Mouse (Mus musculus) forebrain, embryonic 11.5 days (tissue): ENCODE measurements at regions not wholly inside any gene's neighbourhood (a gene's known extent, or its start where the extent isn't known, plus 50 kb on each side); places are given as distances from the start of the nearest gene placed in this dataset.

Experiments used
- ATAC-seq: fragments of 200-750 bp; cut with Nextera tagmentation; replicated peaks from 2 replicates; pipeline ENCODE4 v1.8.0; 2017; ENCODE audit warnings: moderate TSS enrichment; ENCODE audit not compliant: low FRiP score
- DNase-seq: peaks from one replicate; pipeline ENCODE4 v3.0.0-alpha.2; 2017; ENCODE audit warnings: low spot score
- H3K27ac ChIP-seq: fragments of 300-500 bp; sonication (generic); 2 replicates; pipeline ENCODE4 v1.5.1; 2014; ENCODE audit warnings: low read depth, low read length
- H3K27me3 ChIP-seq: fragments of 300-500 bp; sonication (generic); 2 replicates; pipeline ENCODE4 v1.6.1; 2014; ENCODE audit warnings: mild to moderate bottlenecking, low read length, mixed read lengths; ENCODE audit not compliant: control insufficient read depth, insufficient read depth
- H3K36me3 ChIP-seq: fragments of 300-500 bp; sonication (generic); 2 replicates; pipeline ENCODE4 v1.6.1; 2014; ENCODE audit warnings: mild to moderate bottlenecking, low read length, moderate library complexity, mixed read lengths; ENCODE audit not compliant: control insufficient read depth, insufficient read depth
- H3K4me1 ChIP-seq: fragments of 300-500 bp; sonication (generic); replicated peaks from 2 replicates; pipeline ENCODE4 v1.6.1; 2014; ENCODE audit warnings: low read length, mixed read lengths; ENCODE audit not compliant: control insufficient read depth, insufficient read depth
- H3K4me2 ChIP-seq: fragments of 300-500 bp; sonication (generic); 2 replicates; pipeline ENCODE4 v1.6.1; 2014; ENCODE audit warnings: low read depth, mild to moderate bottlenecking, low read length, moderate library complexity, mixed read lengths; ENCODE audit not compliant: severe bottlenecking
- H3K4me3 ChIP-seq: fragments of 300-500 bp; sonication (generic); 2 replicates; pipeline ENCODE4 v1.5.1; 2014; ENCODE audit warnings: low read depth, low read length
- H3K9ac ChIP-seq: fragments of 300-500 bp; sonication (generic); 2 replicates; pipeline ENCODE4 v1.6.1; 2014; ENCODE audit warnings: low read length
- H3K9me3 ChIP-seq: fragments of 300-500 bp; sonication (generic); 2 replicates; pipeline ENCODE4 v1.6.1; 2016; ENCODE audit warnings: low read length, mixed read lengths; ENCODE audit not compliant: control insufficient read depth
- WGBS: fragments of 180-500 bp; shearing (Covaris S2); extraction: QIAGEN DNeasy Blood & Tissue Kit; methylation state at CpG from one replicate; pipeline ENCODE4 v1.1.7; 2014; 5-methylcytosine and 5-hydroxymethylcytosine counted together

GRCm38 (mm10) chr9:72166084-72166483 is 54.4 kb upstream of the Tcf12 start:
- DNase-seq (no peak), ATAC-seq (no peak)
- Histone ChIP-seq H3K27ac (no peak overlapping the region), H3K36me3 (no peaks in the 10 kb centered on the region), H3K9me3 (no peaks in the 10 kb centered on the region), H3K4me1 (peaks cover 3% of the 10 kb centered on the region; the same call in 1 of the 2 replicates), H3K4me2 (no peak overlapping the region), H3K4me3 (no peak overlapping the region), H3K9ac (no peak overlapping the region), H3K27me3 (no peaks in the 10 kb centered on the region)
- 84% methylated on average over 5 of the region's 5 CpGs for WGBS

DNA sequence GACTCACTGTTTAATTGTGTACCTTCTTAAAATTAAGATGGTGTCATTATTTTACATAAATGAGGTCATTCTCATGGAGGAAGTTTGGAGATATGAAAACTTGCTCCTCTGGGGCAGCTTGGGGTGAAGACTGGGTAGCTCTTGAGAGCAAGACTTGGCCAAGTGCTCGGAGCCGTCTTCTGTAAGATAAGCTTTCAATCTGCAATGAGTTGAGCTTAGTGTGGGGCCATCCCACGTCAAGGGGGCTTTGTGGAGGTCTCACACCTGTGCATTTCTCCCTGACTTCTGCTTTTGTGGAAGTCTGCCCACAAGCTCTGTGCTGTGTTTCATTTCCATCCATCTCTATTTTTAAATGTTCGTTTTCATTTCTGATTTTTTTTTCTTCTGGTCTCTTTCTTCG is 54.9 kb upstream of the Tcf12 start:
- no peak for ATAC-seq

DNA sequence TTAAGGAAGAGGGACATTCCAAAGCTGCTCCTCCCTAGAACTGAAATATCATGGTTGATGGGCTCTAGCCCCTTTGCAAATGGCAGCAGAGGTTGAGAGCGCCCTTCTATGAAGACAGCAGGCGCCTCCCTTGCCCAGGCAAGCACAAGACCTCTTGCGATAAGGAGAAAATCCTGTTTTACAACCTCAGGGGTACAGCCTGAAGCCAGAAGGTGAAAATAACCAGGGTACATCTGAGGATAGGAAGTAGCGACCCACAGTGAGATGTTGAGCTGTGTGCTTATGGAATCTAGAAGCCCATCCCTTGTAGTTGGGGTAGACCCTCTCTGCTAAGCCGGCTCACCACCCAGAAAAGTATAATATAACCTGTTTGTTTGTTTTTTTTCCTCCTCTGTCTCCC is 57.6 kb upstream of the Tcf12 start:
- ATAC-seq (no peak), DNase-seq (no peak)
- WGBS = 58% methylated on average over 5 of the region's 5 CpGs
- Histone ChIP-seq H3K9me3 (no peaks in the 10 kb centered on the region), H3K27me3 (no peaks in the 10 kb centered on the region), H3K4me1 (peaks cover 3% of the 10 kb centered on the region; the same call in 1 of the 2 replicates), H3K9ac (peak overlapping the region; percentile 59; the same call in 1 of the 2 replicates), H3K36me3 (no peaks in the 10 kb centered on the region), H3K4me2 (peak overlapping the region; percentile 52; the same call in 1 of the 2 replicates), H3K27ac (no peak overlapping the region), H3K4me3 (no peak overlapping the region)

More for the DNA sequence above, 54.9 kb upstream of the Tcf12 start:
- H3K27me3 ChIP-seq = no peaks in the 10 kb centered on the region
- no peak overlapping the region for H3K27ac ChIP-seq
- H3K9ac ChIP-seq = no peak overlapping the region
- no peak overlapping the region for H3K4me3 ChIP-seq
- no peak overlapping the region for H3K4me2 ChIP-seq
- H3K9me3 ChIP-seq = no peaks in the 10 kb centered on the region
- WGBS = 84% methylated on average over 5 of the region's 5 CpGs
- H3K4me1 ChIP-seq = peaks cover 3% of the 10 kb centered on the region; the same call in 1 of the 2 replicates
- H3K36me3 ChIP-seq = no peaks in the 10 kb centered on the region
- no peak for DNase-seq

DNA sequence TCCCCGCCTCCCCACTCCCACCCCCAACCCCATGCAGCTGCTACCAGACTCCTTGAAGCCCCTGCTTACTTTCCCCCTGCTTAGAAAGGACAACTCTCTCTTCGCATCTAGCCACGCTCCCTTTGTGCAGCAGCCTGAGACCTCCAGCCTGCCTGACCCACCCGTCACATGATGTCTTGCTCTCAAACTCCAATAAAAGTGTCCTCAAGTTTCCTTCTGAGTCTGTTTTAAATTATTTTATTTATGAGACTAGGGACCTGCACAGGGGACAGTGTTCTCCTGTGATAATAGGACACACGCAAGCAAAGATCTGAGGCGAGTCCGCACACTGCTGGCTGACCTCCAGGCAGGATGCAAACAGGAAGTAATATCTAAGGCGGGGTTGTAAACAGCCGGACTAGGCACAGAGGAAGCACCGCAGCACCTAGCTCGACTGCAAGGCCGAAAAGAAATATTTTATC is 58.1 kb upstream of the Tcf12 start:
- DNase-seq (peak; percentile 59), ATAC-seq (0 out of 2 replicates have a peak, but pooled peaks have one; percentile 42)
- Histone ChIP-seq H3K4me2 (peak overlapping the region; percentile 52), H3K27me3 (no peaks in the 10 kb centered on the region), H3K9ac (peak overlapping the region; percentile 59), H3K36me3 (no peaks in the 10 kb centered on the region), H3K4me1 (peaks cover 3% of the 10 kb centered on the region; the same call in 1 of the 2 replicates), H3K9me3 (no peaks in the 10 kb centered on the region), H3K4me3 (peak overlapping the region; percentile 18; the same call in 1 of the 2 replicates), H3K27ac (peak overlapping the region; percentile 34; the same call in 1 of the 2 replicates)
- 5% methylated on average over 12 of the region's 12 CpGs for WGBS

GRCm38 (mm10) chr9:72170235-72170634 is 58.6 kb upstream of the Tcf12 start:
- Histone ChIP-seq H3K4me2 (peak overlapping the region; percentile 52), H3K9me3 (no peaks in the 10 kb centered on the region), H3K4me3 (peak overlapping the region; percentile 18; the same call in 1 of the 2 replicates), H3K27ac (peak overlapping the region; percentile 34; the same call in 1 of the 2 replicates), H3K27me3 (no peaks in the 10 kb centered on the region), H3K9ac (peak overlapping the region; percentile 59), H3K4me1 (peaks cover 3% of the 10 kb centered on the region; the same call in 1 of the 2 replicates), H3K36me3 (no peaks in the 10 kb centered on the region)
- ATAC-seq = no peak
- no peak for DNase-seq
- WGBS = 8% methylated on average over 9 of the region's 9 CpGs

DNA sequence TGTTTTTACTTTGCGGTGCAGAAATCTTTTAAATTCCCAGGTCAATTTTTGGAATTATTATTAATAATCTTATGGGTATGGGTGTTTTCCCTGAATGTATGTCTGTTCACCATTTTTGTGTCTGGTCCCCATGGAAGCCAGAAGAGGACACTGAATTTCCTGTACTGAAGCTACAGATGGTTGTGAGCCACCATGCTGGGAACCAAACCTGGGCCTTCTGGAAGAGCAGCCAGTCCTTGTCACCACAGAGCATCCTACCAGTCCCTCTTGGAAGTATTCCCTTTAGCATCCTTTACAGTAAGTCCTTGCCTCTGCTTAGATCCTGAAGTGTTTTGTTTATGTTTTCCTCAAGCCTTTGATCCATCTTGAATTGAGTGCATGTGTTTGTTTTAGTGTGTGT is 60.7 kb upstream of the Tcf12 start:
- WGBS = 97% methylated on average over 1 of the region's 1 CpGs

GRCm38 (mm10) chr9:72180972-72181371 is 69.3 kb upstream of the Tcf12 start:
- no peak overlapping the region for H3K27ac ChIP-seq
- H3K4me3 ChIP-seq = no peak overlapping the region
- 80% methylated on average over 6 of the region's 6 CpGs for WGBS
- no peak overlapping the region for H3K9ac ChIP-seq
- H3K9me3 ChIP-seq = no peaks in the 10 kb centered on the region
- H3K4me1 ChIP-seq = 0 out of 2 replicates have a peak, but pooled peaks cover 2% of the 10 kb centered on the region
- ATAC-seq (no peak), DNase-seq (no peak)
- no peak overlapping the region for H3K4me2 ChIP-seq
- no peaks in the 10 kb centered on the region for H3K27me3 ChIP-seq
- H3K36me3 ChIP-seq = no peaks in the 10 kb centered on the region

More for the DNA sequence above, 60.7 kb upstream of the Tcf12 start:
- H3K4me3 ChIP-seq = no peak overlapping the region
- no peaks in the 10 kb centered on the region for H3K27me3 ChIP-seq
- ATAC-seq (no peak), DNase-seq (no peak)
- no peak overlapping the region for H3K9ac ChIP-seq
- H3K4me2 ChIP-seq = no peak overlapping the region
- H3K27ac ChIP-seq = no peak overlapping the region
- H3K4me1 ChIP-seq = peaks cover 3% of the 10 kb centered on the region; the same call in 1 of the 2 replicates
- no peaks in the 10 kb centered on the region for H3K9me3 ChIP-seq
- H3K36me3 ChIP-seq = no peaks in the 10 kb centered on the region

DNA sequence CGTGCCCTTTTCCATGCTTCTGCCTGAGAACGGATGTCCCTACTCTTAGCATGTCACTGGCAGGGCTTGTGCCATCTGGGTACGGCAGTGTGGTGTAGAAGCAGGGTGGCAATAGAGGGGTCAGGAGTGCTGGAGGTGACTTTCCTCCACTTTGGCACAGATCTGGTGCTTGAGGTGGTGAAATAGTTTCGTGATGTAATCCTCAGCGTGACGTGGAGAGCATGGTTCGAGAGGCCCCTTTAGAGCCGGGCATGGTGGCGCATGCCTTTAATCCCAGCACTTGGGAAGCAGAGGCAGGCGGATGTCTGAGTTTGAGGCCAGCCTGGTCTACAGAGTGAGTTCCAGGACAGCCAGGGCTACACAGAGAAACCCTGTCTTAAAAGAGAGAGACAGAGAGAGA is 71.7 kb upstream of the Tcf12 start:
- H3K4me1 ChIP-seq = 0 out of 2 replicates have a peak, but pooled peaks cover 2% of the 10 kb centered on the region
- no peaks in the 10 kb centered on the region for H3K9me3 ChIP-seq
- no peak overlapping the region for H3K4me2 ChIP-seq
- no peaks in the 10 kb centered on the region for H3K36me3 ChIP-seq
- H3K27ac ChIP-seq = no peak overlapping the region
- WGBS = 96% methylated on average over 10 of the region's 10 CpGs
- no peak for DNase-seq
- no peaks in the 10 kb centered on the region for H3K27me3 ChIP-seq
- ATAC-seq = no peak
- no peak overlapping the region for H3K9ac ChIP-seq
- no peak overlapping the region for H3K4me3 ChIP-seq

GRCm38 (mm10) chr9:72183925-72184324 is 72.3 kb upstream of the Tcf12 start:
- no peak overlapping the region for H3K27ac ChIP-seq
- 0 out of 2 replicates have a peak, but pooled peaks cover 2% of the 10 kb centered on the region for H3K4me1 ChIP-seq
- no peak for DNase-seq
- no peak for ATAC-seq
- no peak overlapping the region for H3K9ac ChIP-seq
- H3K4me2 ChIP-seq = no peak overlapping the region
- H3K9me3 ChIP-seq = no peaks in the 10 kb centered on the region
- H3K36me3 ChIP-seq = no peaks in the 10 kb centered on the region
- H3K4me3 ChIP-seq = no peak overlapping the region
- WGBS = 88% methylated on average over 10 of the region's 10 CpGs
- no peaks in the 10 kb centered on the region for H3K27me3 ChIP-seq
